Mouse (Mus musculus): ENCODE measurements at regions not wholly inside any gene's neighbourhood (a gene's known extent, or its start where the extent isn't known, plus 50 kb on each side); places are given as distances from the start of the nearest gene placed in this dataset.

GRCm38 (mm10) chr12:105927210-105927609 is 82.8 kb upstream of the Vrk1 start:
- no peak for TF ChIP-seq CTCF (IDR thresholded peaks at IDR 0.05; ENCODE audit: control insufficient read depth, insufficient read depth, low read length)
- no peak for TF ChIP-seq POLR2A (IDR thresholded peaks at IDR 0.05; ENCODE audit: borderline replicate concordance, control insufficient read depth, low read depth, low read length)
